Mouse (Mus musculus) adrenal gland, adult (tissue): Measurements from ENCODE around the gene Mgst1.

Experiments
- DNase-seq, 2 experiments: peaks; one replicate each; pipeline ENCODE4 v3.0.0; 2022 to 2023; ENCODE audit warnings: low spot score in 1 of 2; ENCODE audit not compliant: inconsistent age in 2 of 2

Mgst1 gene

DNA sequence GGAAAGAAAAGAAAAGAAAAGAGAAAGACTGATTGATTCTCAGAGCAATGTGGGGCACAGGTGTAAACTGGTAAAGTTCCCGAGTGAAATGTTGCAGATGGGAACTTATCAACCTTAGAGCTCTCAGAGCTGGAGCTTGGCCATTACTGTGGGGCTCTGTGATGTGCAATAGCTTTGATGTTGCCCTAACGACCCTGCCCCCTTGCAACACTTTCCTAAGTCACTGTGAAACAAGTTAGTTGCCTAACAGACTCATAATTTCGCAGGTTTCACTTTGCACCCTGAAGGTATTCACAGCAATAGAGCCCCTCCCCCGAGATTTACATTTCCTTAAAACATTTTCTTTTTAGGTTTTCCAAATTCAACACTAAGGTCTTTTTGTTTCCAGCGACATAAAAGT is at the start of gene Mgst1:
Gene Mgst1, plus strand, starts transcription at position 387 of the 400 bp plus-strand sequence.
- no peak for DNase-seq

DNA sequence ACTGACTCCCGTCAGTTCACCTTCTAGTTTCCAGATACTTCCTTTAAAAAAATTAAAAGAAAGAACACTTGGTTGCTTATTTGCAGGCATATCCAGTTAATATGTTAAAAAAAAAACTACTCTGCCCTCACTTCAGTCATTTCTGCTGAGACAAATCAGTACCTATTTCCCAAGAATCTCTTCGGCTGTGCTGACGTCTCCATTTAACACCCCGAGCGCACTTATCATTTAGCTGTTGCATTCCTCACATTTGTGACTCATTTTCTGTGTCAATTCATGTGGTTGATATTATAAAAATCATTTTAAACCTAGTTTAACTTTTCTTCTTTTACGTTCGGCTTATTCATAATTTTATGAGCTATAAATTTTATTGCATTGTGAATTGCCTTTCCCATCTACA is 47.7 kb upstream of the Mgst1 start:
- DNase-seq = peak in 1 of 2 experiments; percentile 39

GRCm38 (mm10) chr6:138095060-138095459 is 45.1 kb upstream of the Mgst1 start:
- no peak for DNase-seq

DNA sequence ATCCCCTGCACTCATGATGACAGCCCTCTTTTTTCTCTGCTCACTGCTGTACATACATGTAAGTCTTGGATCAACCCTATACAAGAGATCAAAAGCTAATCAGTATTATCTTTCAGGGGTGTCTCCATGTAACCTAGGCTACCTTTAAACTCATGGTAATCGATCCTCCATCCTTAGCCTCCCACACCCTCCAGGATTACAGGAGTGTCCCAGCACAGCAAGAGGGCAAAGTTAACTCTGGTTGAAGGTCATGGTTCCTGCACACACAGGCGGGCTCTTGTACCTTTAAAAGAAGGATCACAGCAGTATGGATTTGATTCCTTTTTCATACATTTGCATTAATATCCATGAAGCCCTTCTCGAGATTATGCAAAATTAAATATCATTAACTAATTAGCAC is 40.5 kb upstream of the Mgst1 start:
- no peak for DNase-seq

- DNase-seq = no peak
These were observed 38.3 kb upstream of the Mgst1 start for GRCm38 (mm10) chr6:138101843-138102242.

DNA sequence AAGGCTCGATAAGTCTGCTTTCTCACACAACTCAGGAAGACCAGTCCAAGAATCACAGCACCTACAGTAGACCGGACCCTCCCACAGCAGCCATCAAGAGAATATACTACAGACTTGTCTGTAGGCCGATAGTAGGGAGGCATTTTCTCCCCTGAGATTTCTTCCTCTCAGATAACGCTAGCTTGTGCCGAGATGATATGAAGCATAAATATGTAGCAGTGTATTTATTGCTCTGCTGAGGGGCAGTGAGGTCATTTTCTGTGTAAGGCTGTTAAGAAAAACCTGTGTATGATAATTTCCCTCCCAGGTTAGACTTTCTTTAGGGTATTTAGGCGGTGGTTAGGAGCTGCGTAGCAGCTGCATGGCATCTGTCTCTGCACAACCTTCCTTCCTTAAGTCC is 37.2 kb upstream of the Mgst1 start:
- no peak for DNase-seq

- no peak for DNase-seq
These were observed 35.6 kb upstream of the Mgst1 start for GRCm38 (mm10) chr6:138104559-138104958.

DNA sequence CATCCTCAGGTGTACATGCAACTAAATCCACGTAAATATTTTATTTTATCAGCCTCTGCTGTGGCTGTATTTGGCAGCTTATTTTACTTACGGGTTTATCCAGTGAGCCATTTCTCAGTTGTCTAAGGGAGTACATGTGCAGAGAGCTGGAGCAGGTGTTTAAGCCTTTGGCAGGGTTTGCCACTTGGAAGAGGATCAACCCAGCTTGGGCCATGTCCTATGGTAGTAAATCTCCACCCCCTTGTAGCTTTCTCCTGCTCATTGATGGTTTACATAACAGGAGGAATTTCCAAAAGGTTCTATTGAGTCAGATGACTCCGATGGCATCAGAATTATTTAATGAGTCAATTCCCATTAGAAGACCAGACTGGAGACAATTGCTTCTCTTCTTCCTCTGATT is 22.6 kb upstream of the Mgst1 start:
- DNase-seq = peak in 1 of 2 experiments; percentile 36

DNA sequence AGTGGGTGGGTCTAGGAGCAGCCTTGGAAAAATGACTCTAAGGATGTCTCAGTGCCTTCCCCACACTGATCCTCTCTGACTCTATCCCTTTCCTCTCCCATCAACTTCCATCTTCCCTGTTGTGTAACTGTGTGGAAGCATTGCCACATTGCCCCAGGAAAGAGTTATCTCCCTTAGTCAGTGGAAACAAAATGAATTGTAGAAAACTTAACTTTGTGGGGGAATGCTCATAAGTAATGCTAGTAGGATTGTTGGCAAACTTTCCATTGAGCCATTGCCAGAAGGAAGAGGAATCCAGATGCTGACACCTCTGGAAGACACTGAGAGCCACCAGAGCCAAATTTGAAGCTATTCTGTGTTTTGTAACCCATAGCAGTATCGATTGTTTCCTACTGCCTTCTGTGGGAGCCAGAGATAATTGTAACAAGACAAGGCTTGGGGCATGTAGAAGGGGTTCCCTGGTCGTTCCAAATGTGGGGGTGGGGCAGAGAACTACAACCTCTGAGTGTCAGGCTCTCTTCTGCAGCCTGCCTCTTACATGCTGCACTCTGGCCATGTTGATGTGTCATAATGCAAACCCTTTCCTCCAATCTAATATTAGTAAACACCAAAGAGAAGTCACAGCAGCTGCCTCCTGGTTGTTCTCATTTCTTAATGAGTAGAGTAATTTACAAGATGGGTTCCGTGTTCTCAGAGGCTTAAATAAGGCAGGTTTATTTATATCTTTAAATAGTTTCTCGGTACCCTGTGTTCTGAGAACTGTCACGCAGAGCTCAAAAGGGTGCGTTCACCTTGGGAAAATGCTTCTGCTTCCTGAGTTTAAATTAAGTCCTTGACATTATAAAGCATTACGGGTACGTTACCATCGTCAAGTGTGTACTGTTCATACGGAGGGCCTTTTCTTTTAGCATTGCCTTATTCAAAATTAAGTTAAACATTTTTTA is 11.5 kb upstream of the Mgst1 start:
- DNase-seq = peak in 1 of 2 experiments; percentile 40

GRCm38 (mm10) chr6:138130541-138130940 is 9.6 kb upstream of the Mgst1 start:
- no peak for DNase-seq

DNA sequence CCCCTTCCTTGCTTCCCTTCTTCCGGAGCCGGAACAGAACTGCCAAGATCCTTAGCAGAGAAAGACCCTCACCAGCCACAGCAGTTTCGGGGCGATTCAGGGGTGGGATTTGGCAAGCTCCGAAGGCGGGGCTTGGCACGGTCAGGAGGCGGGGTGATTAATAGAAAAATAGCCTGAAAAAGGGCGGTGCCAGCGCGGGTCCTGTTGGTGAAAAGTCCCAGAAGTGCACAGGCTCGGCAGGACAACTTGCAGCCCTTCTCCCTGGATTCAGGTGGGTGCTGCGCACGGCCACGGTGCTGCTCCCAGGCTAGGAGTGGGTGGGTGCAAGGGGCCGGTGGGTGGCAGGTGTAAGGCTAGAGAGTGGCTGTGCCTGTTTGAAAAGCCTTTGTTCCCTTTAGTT is 220 bp downstream of the Mgst1 start:
- DNase-seq = peak; percentile 82 to 96

- DNase-seq = peak; percentile 87 to 98
These were observed 1.0 kb downstream of the Mgst1 start for GRCm38 (mm10) chr6:138141111-138141592.

GRCm38 (mm10) chr6:138142604-138143003 is 2.5 kb downstream of the Mgst1 start:
- peak in 1 of 2 experiments; percentile 68 for DNase-seq

DNA sequence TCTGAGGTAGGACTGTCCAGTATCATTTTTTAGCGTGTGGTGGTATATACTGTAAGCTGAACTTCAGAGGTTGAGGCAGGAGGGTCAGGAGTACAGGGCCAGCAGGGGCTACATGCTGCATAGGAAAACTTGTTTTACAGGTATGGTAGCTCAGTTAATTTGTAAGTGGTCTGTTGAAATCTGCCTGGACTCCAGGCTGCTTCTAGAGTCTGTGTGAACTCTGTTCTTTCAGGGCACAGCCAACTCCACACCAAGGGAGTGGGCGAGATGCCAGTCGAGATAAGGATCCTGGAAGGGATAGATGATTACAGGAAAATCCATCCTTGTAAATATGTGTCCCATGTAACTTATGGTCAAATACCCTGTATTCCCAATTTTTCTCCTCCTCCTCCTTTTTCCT is 3.3 kb downstream of the Mgst1 start:
- peak; percentile 56 to 88 for DNase-seq

- peak; percentile 70 to 91 for DNase-seq
These were observed 13.0 kb downstream of the Mgst1 start for GRCm38 (mm10) chr6:138153111-138153510.

DNA sequence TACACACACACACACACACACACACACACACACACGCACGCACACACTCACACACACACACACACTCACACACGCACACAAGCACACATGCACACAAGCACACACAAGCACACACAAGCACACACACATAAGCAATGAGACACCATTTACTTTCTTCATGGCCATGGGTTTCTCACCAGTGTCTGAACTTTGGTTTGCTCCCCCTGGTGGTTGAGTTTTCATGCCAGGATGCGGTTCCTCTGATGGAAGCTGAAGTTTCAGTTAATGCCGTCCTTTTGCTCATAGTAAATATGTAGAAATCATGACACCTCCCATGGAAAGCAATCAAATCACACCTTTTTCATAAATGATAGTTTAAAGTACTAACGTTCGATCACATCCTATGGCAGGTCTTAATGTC is 23.8 kb downstream of the Mgst1 start:
- DNase-seq = peak in 1 of 2 experiments; percentile 79

DNA sequence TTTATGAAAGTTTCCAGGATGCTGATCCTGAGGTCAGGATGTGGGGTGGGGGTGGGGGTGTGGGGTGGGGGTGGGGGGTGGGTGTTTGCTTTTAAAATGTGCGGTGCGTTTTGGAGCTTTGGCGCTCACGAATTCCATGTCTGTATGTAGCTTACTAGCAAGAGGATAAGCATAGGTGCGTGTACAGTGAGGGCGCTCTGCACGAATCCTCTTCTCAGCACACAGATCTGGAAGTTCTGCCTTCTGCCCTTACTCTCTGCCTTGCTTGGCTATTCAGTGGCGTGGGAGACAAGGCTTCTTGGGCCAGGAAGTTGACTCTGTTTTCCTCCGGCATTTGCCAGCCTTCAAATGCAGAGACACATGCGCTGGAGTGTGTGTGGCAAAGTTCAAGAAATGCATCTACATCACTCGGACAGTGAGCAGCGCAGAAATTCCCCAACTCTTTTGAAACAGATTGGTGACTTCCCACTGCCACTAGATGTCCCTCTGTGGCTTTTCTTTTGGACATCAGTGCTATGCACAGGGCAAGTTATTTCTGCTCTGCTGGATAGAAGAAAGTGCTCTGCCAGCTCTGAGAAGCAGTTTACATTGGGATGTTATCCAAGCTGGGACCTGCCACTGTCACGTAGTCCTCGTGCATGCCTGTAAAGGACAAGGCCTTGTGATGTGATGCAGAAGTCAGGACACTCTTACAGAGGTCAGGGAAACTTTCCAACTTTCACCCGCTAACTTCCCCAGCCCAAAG is 31.5 kb downstream of the Mgst1 start:
- DNase-seq = peak in 1 of 2 experiments; percentile 49
